Mouse (Mus musculus) heart, adult 2 months (tissue): ENCODE data around the gene Mypop.

Experiments
- CTCF ChIP-seq: fragments of 200-600 bp; IDR thresholded peaks from 2 replicates; pipeline ENCODE4 v1.8.1; 2022; ENCODE audit warnings: antibody characterized with exemption, mild to moderate bottlenecking, moderate library complexity
- POLR2A ChIP-seq: fragments of 200-500 bp; IDR thresholded peaks from 2 replicates; pipeline ENCODE4 v1.6.1; 2011; ENCODE audit warnings: mild to moderate bottlenecking, low read depth, low read length, control low read depth; ENCODE audit not compliant: insufficient read depth

DNA sequence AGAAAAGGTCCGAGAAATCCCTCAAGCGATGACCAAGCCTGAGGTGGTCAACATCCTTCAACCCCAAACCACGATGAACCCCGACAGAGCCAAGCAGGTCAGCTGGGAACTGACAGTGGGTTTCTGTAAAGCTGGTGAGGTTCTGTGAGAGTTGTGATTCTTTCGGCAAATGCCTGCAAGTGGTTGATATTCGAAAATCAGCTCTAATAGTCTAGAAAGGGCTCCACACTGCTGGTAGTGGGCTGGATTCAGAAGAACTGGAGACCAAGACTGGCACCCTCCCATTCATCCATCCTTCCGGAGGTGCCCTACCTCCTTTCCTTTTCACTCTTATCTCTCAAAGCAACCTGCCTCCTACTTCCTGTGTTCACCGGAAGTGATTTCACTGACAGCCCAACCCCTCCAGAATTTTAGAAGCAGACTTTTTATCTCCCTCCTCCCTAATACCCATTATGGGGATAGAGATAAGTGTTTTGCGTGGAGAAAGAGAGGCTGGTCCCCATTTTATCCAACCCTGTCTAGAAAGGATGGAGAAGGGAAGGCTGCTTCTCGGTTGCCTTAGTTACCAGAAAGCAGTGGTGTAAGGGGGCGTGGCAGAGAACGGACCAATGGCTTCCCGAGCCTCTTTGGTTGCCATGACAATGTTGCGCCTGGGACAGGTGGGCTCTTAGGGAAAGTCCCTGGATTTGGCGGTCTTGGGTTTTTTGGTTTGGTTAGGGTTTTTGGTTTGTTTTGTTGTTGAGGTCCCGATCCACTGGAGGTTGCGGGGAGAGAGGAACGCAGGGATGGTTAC is 40.3 kb upstream of the Mypop start:
- TF ChIP-seq CTCF (no peak), POLR2A (no peak)
